Mouse (Mus musculus) liver, embryonic 14.5 days (tissue): ENCODE measurements at regions not wholly inside any gene's neighbourhood (a gene's known extent, or its start where the extent isn't known, plus 50 kb on each side); places are given as distances from the start of the nearest gene placed in this dataset.

Experiments
- ATAC-seq: fragments of 200-750 bp; cut with Nextera tagmentation; 2 replicates; pipeline ENCODE4 v1.8.0; 2017; ENCODE audit warnings: moderate number of reproducible peaks, mild to moderate bottlenecking, moderate library complexity; ENCODE audit not compliant: insufficient read depth
- DNase-seq, 3 experiments: peaks; one replicate each; pipeline ENCODE4 v3.0.0-alpha.2; 2012 to 2013; ENCODE audit warnings: low read depth in 3 of 3, low spot score in 3 of 3
- H3K27ac ChIP-seq: fragments of 300-500 bp; sonication (generic); 2 replicates; pipeline ENCODE4 v1.5.1; 2014; ENCODE audit warnings: moderate library complexity, mild to moderate bottlenecking, control low read depth, inconsistent platforms
- H3K27me3 ChIP-seq: fragments of 300-500 bp; sonication (generic); 2 replicates; pipeline ENCODE4 v1.6.1; 2014; ENCODE audit warnings: mild to moderate bottlenecking, low read length, moderate library complexity; ENCODE audit not compliant: control insufficient read depth, insufficient read depth
- H3K36me3 ChIP-seq: fragments of 300-500 bp; sonication (generic); replicated peaks from 2 replicates; pipeline ENCODE4 v1.6.1; 2014; ENCODE audit warnings: low read depth; ENCODE audit not compliant: control insufficient read depth, insufficient read depth
- H3K4me1 ChIP-seq, 2 experiments: fragments of 200-500 bp in 1 of 2; fragments of 300-500 bp in 1 of 2; sonication (generic) in 1 of 2; replicated peaks; 2 replicates each; pipeline ENCODE4 v1.6.1; 2012 to 2014; ENCODE audit warnings: antibody characterized with exemption in 1 of 2, inconsistent platforms in 1 of 2, low read length in 1 of 2; ENCODE audit not compliant: control insufficient read depth in 2 of 2, insufficient read depth in 2 of 2
- H3K4me2 ChIP-seq: fragments of 300-500 bp; sonication (generic); 2 replicates; pipeline ENCODE4 v1.6.1; 2014; ENCODE audit warnings: low read depth, mild to moderate bottlenecking, control low read depth, moderate library complexity
- H3K4me3 ChIP-seq, 2 experiments: fragments of 200-500 bp in 1 of 2; fragments of 300-500 bp in 1 of 2; sonication (generic) in 1 of 2; 2 replicates each; pipeline ENCODE4 v1.5.1; 2012 to 2014; ENCODE audit warnings: low read depth in 2 of 2, low read length in 2 of 2, mild to moderate bottlenecking in 2 of 2, control low read depth in 1 of 2, inconsistent platforms in 1 of 2, moderate library complexity in 1 of 2; ENCODE audit not compliant: insufficient read depth in 1 of 2
- H3K9ac ChIP-seq: fragments of 300-500 bp; sonication (generic); replicated peaks from 2 replicates; pipeline ENCODE4 v1.6.1; 2014; ENCODE audit warnings: mild to moderate bottlenecking, control low read depth, moderate library complexity
- H3K9me3 ChIP-seq: fragments of 300-500 bp; sonication (generic); 2 replicates; pipeline ENCODE4 v1.6.1; 2016; ENCODE audit warnings: low read length, mixed read lengths; ENCODE audit not compliant: control insufficient read depth
- CTCF ChIP-seq: IDR thresholded peaks from 2 replicates; pipeline ENCODE4 v1.5.1; 2016; ENCODE audit warnings: antibody characterized with exemption, low read depth, control low read depth
- EP300 ChIP-seq: IDR thresholded peaks from 2 replicates; pipeline ENCODE4 v1.6.1; 2016; ENCODE audit warnings: antibody characterized with exemption, low read depth
- WGBS: fragments of 180-500 bp; shearing (Covaris S2); extraction: QIAGEN DNeasy Blood & Tissue Kit; methylation state at CpG from one replicate; pipeline ENCODE4 v1.1.7; 2014; ENCODE audit not compliant: insufficient replicate concordance; 5-methylcytosine and 5-hydroxymethylcytosine counted together

DNA sequence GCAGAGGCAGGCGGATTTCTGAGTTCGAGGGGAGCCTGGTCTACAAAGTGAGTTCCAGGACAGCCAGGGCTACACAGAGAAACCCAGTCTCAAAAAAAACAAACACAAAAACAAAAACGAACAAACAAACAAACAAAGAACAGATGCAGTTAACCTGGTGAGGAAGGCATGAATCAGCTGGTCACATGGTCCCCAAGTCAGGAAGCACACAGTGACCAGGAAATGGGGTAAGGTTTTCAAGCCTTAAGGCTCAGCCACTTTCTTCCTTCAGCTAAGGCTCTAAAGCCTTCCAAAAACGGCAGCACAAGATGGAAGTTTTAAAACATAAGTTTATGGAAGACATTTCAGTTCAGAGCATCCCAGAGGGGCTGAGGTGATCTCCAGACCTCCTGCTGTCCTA lies 67.6 kb upstream of the Laptm4a start:
- ATAC-seq (no peak), DNase-seq (no peak)
- 43% methylated on average over 4 of the region's 4 CpGs for WGBS
- H3K36me3 ChIP-seq: no peaks in the 10 kb centered on the region
- no peak overlapping the region for H3K27ac ChIP-seq
- no peaks in the 10 kb centered on the region for H3K9me3 ChIP-seq
- H3K4me2 ChIP-seq: no peak overlapping the region
- H3K9ac ChIP-seq: no peak overlapping the region
- H3K4me1 ChIP-seq: 0 out of 4 replicates have a peak, but pooled peaks cover 0 to 1% of the 10 kb centered on the region in 2 experiments
- H3K4me3 ChIP-seq: no peak overlapping the region
- TF ChIP-seq CTCF (no peak), EP300 (no peak)
- no peaks in the 10 kb centered on the region for H3K27me3 ChIP-seq

DNA sequence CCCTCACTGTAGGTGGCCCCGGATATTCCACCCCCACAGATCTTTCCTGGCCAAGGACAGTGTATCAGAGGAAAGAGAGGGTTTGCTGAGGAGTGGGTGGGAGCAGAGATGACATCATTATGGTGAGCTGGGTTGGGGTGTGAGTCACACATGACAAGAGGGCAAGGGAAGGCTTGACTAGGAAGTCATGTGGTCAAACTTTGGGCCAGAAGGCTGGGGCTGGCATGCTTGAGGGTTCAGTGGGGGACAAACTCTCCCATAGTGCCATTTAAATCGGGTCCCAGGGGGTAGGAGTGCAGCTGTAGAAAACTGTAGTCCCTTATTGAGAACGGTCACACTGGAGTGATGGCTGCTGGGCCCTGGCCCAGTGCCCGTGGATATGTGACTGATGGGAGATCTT lies 67.1 kb upstream of the Laptm4a start:
- TF ChIP-seq CTCF (no peak), EP300 (no peak)
- DNase-seq: no peak
- Histone ChIP-seq H3K27me3 (no peaks in the 10 kb centered on the region), H3K4me1 (0 out of 4 replicates have a peak, but pooled peaks cover 0 to 1% of the 10 kb centered on the region in 2 experiments), H3K36me3 (no peaks in the 10 kb centered on the region), H3K27ac (no peak overlapping the region), H3K9me3 (no peaks in the 10 kb centered on the region), H3K4me3 (no peak overlapping the region), H3K4me2 (no peak overlapping the region), H3K9ac (no peak overlapping the region)
- WGBS: 36% methylated on average over 4 of the region's 4 CpGs
- no peak for ATAC-seq

DNA sequence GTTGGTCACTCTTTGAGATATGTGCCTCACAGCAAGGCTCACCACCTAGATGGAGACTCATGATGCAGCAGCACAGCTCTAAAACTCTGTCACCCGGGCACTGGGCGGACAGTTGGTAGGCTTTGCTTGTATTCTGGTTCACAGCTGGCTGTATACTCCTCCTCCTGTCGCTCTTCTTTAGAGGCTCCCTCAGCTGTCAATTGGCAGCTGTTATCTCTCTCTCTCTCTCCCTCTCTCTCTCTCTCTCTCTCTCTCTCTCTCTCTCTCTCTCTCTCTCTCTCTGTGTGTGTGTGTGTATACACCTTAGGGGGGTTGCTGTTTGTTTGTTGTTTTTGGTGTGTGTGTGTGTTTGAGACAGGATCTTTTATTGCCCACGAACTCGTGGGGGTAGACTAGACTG lies 66.3 kb upstream of the Laptm4a start:
- TF ChIP-seq CTCF (no peak), EP300 (no peak)
- 53% methylated on average over 5 of the region's 5 CpGs for WGBS
- no peak for DNase-seq
- Histone ChIP-seq H3K4me1 (0 out of 4 replicates have a peak, but pooled peaks cover 0 to 1% of the 10 kb centered on the region in 2 experiments), H3K27ac (no peak overlapping the region), H3K27me3 (no peaks in the 10 kb centered on the region), H3K36me3 (no peaks in the 10 kb centered on the region), H3K9me3 (no peaks in the 10 kb centered on the region), H3K9ac (no peak overlapping the region), H3K4me2 (no peak overlapping the region), H3K4me3 (no peak overlapping the region)
- no peak for ATAC-seq

DNA sequence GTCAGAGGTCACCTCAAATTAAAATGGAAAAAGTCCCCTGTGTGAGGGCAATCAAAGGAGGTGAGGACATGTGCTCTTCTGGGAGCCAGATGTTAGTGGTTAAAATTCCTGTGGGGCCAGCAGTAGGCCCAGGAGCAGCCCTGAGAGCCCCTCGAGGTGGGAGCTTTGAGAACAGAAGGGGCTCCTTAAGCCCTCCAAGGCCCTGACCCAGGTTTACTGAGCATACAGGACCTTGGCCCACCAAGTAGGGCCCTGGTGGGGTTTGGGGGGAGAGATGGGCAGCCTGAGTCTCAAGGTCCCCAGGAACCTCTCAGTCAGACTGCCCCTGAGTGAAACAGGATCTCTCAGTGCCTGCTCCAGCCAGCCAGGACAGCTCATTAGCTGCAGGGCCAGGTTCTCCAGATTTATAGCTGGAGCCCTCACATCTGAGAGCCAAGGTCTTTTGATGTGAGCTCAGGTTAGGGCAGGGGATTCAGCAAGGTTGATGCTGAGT lies 65.4 kb upstream of the Laptm4a start:
- H3K4me2 ChIP-seq: no peak overlapping the region
- H3K4me3 ChIP-seq: no peak overlapping the region
- TF ChIP-seq CTCF (no peak), EP300 (no peak)
- H3K27ac ChIP-seq: no peak overlapping the region
- no peak for ATAC-seq
- 0 out of 4 replicates have a peak, but pooled peaks cover 0 to 1% of the 10 kb centered on the region in 2 experiments for H3K4me1 ChIP-seq
- no peaks in the 10 kb centered on the region for H3K27me3 ChIP-seq
- H3K9me3 ChIP-seq: no peaks in the 10 kb centered on the region
- H3K36me3 ChIP-seq: no peaks in the 10 kb centered on the region
- 46% methylated on average over 1 of the region's 1 CpGs for WGBS
- H3K9ac ChIP-seq: no peak overlapping the region
- DNase-seq: no peak

DNA sequence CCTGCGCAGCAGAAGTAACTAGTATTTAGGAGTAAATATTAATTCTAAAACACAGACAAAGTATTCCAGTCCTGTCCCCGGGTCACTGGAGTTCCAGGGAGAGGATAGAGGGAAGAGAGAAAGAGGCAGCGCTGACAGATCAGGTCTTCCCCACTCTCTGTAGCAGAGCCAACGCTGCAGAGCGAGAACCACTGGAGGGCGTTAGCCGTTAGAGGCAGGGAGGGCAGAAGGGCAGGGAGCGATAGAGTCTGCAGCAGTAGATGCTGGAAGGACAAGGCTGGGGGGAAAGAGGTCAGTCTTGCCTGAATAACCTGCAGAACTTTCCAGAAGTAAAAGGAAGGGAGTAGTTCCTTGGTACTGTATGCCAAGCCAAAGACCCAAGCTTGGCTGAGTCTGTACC lies 64.2 kb upstream of the Laptm4a start:
- H3K27ac ChIP-seq: no peak overlapping the region
- TF ChIP-seq CTCF: peak; percentile 37; the same call in 1 of the 2 replicates
- no peak for TF ChIP-seq EP300
- H3K9me3 ChIP-seq: no peaks in the 10 kb centered on the region
- 0 out of 4 replicates have a peak, but pooled peaks cover 0 to 1% of the 10 kb centered on the region in 2 experiments for H3K4me1 ChIP-seq
- H3K9ac ChIP-seq: no peak overlapping the region
- no peak overlapping the region for H3K4me2 ChIP-seq
- DNase-seq (no peak), ATAC-seq (no peak)
- 42% methylated on average over 8 of the region's 8 CpGs for WGBS
- no peaks in the 10 kb centered on the region for H3K27me3 ChIP-seq
- no peak overlapping the region for H3K4me3 ChIP-seq
- no peaks in the 10 kb centered on the region for H3K36me3 ChIP-seq
